Mouse (Mus musculus) olfactory bulb, adult 2 months (tissue): ENCODE results near the gene Il12rb1. TPM values are rescaled to one million over a fixed set of nuclear protein-coding genes. Genes with fewer than 3 reads are reported as not detected.
A peak's percentile ranks its signal among the peaks of the same experiment; 100 is the strongest.

ENCODE experiments used
- H3K27ac ChIP-seq: fragments of 200-500 bp; 2 replicates; pipeline ENCODE4 v1.5.1; 2012; ENCODE audit warnings: low read depth, low read length; ENCODE audit not compliant: insufficient read depth
- H3K4me1 ChIP-seq: fragments of 200-500 bp; 2 replicates; pipeline ENCODE4 v1.6.1; 2012; ENCODE audit warnings: low read length; ENCODE audit not compliant: control insufficient read depth, insufficient read depth
- H3K4me3 ChIP-seq: fragments of 200-500 bp; 2 replicates; pipeline ENCODE4 v1.5.1; 2012; ENCODE audit warnings: mild to moderate bottlenecking, low read depth, low read length, moderate library complexity; ENCODE audit not compliant: insufficient read depth
- CTCF ChIP-seq: fragments of 200-500 bp; IDR thresholded peaks from 2 replicates; pipeline ENCODE4 v1.5.1; 2012; ENCODE audit warnings: low read depth, mild to moderate bottlenecking, low read length, moderate library complexity; ENCODE audit not compliant: insufficient read depth
- POLR2A ChIP-seq: fragments of 200-500 bp; IDR thresholded peaks from 2 replicates; pipeline ENCODE4 v1.6.1; 2012; ENCODE audit warnings: mild to moderate bottlenecking, low read depth, low read length, moderate library complexity; ENCODE audit not compliant: insufficient read depth
- WGBS: fragments of 180-500 bp; shearing (Covaris S2); methylation state at CpG from one replicate; pipeline ENCODE4 v1.1.7; 2018; 5-methylcytosine and 5-hydroxymethylcytosine counted together
- polyA plus RNA-seq: library from polyadenylated mRNA; stranded (reverse); fragments of >200 nt; gene quantifications from 2 replicates; pipeline ENCODE4 v1.2.4, GENCODE M21; 2012; ENCODE audit warnings: low replicate concordance; ENCODE audit not compliant: missing spikeins, insufficient read depth, insufficient read length

The Il12rb1 gene
- polyA plus RNA-seq, 1 experiment: not detected

DNA sequence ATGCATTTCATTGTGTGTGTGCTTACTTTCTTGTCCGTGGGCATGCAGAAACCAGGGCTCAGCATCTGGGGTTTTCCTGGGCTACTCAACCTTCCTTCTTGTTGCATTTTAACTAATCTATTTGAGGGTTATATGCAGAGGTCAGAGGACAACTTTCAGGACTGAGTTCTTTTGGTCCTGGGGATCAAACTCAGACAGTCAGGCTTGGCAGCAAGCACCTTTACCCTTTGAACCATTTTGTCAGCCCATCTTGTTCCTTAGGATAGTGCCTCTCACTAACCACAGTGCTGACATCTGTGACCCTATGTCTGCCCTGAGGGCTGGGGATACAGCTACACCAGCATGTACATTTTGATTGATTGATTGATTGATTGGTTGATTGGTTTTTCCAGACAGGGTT lies 19.5 kb downstream of the Il12rb1 start:
- TF ChIP-seq POLR2A: no peak
- TF ChIP-seq CTCF: no peak
- Histone ChIP-seq H3K27ac (no peak overlapping the region), H3K4me3 (no peak overlapping the region), H3K4me1 (0 out of 2 replicates have a peak, but pooled peaks cover 3% of the 10 kb centered on the region)
- 86% methylated on average over 1 of the region's 1 CpGs for WGBS

DNA sequence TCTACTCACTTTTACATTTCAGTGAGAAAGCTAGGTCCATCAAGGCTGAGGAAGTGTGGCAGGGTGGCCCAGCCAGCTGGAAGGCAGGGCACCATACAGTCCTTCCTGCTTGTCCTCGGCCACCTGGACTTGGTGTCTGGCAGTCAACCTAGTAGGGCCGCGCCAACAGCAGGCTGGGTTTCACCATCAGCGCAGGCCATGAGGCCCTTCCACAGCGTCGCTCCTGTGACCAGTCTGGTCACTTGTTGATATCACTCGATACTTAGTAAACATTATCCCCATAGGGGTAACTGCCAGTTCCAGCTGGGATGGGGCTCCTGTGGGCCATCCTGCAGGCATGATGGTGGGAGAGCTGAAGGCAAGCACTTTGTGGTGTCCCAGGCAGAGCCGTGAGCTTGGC lies 23.3 kb downstream of the Il12rb1 start:
- 0 out of 2 replicates have a peak, but pooled peaks cover 3% of the 10 kb centered on the region for H3K4me1 ChIP-seq
- no peak overlapping the region for H3K4me3 ChIP-seq
- 90% methylated on average over 8 of the region's 8 CpGs for WGBS
- TF ChIP-seq POLR2A: no peak
- no peak for TF ChIP-seq CTCF
- no peak overlapping the region for H3K27ac ChIP-seq

DNA sequence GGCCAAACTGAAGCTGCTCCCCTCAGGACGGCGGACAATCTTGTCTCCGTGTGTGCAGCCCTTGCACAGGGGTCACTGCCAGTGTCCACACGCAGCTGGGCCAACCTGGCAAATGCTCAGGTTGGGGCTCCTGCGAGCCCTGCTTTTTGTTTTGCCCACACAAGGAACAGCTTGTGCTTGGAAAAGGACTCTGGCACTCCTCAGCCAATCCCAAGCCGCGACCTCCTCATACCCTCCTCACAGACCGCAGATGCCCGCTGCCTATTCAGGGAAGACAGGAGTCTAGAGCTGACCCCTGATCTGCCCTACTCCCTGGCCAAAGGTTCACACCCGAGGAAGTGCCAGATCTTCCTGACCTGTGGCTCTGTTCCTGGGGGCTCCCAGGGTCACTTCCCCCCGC lies 24.1 kb downstream of the Il12rb1 start:
- 61% methylated on average over 11 of the region's 11 CpGs for WGBS
- TF ChIP-seq POLR2A: no peak
- TF ChIP-seq CTCF: no peak
- Histone ChIP-seq H3K27ac (no peak overlapping the region), H3K4me1 (0 out of 2 replicates have a peak, but pooled peaks cover 3% of the 10 kb centered on the region), H3K4me3 (no peak overlapping the region)

GRCm38 (mm10) chr8:70833018-70833482 lies 24.8 kb downstream of the Il12rb1 start:
- H3K27ac ChIP-seq: no peak overlapping the region

DNA sequence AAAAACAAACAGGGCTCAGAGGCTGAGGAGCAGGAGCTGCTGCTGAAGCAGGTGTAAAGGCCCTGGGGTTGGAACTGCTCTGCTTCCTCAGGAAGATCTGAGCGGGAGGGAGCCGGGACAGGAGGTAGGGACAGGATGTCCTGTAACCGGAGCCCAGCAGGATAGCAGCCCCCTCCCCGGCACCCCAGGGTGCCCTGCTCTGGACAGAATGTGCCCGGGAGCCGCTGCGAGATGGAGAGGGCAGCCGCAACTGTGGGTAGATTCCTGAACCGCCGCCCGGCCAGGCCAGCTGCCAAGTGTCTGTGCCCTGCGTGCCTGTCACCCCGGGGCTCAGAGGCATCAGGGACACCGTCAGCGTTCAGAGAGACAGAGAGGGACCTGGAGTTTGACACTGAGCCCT lies 25.3 kb downstream of the Il12rb1 start:
- TF ChIP-seq CTCF: no peak
- no peak for TF ChIP-seq POLR2A
- H3K4me1 ChIP-seq: peaks cover 4% of the 10 kb centered on the region
- H3K27ac ChIP-seq: no peak overlapping the region
- H3K4me3 ChIP-seq: no peak overlapping the region
- 50% methylated on average over 15 of the region's 15 CpGs for WGBS

More at GRCm38 (mm10) chr8:70833018-70833482, 24.8 kb downstream of the Il12rb1 start:
- TF ChIP-seq CTCF (no peak), POLR2A (no peak)
- Histone ChIP-seq H3K4me3 (no peak overlapping the region), H3K4me1 (0 out of 2 replicates have a peak, but pooled peaks cover 3% of the 10 kb centered on the region)
- WGBS: 49% methylated on average over 9 of the region's 9 CpGs

- no peak for TF ChIP-seq CTCF
- TF ChIP-seq POLR2A: no peak
- 96% methylated on average over 3 of the region's 3 CpGs for WGBS
- H3K27ac ChIP-seq: no peak overlapping the region
- peaks cover 8% of the 10 kb centered on the region for H3K4me1 ChIP-seq
- no peak overlapping the region for H3K4me3 ChIP-seq
These were observed 25.8 kb downstream of the Il12rb1 start for GRCm38 (mm10) chr8:70834071-70834470.

GRCm38 (mm10) chr8:70836666-70837065 lies 28.4 kb downstream of the Il12rb1 start:
- no peak overlapping the region for H3K27ac ChIP-seq
- TF ChIP-seq CTCF: no peak
- TF ChIP-seq POLR2A: no peak
- WGBS: 75% methylated on average over 12 of the region's 12 CpGs
- H3K4me1 ChIP-seq: peaks cover 9% of the 10 kb centered on the region
- no peak overlapping the region for H3K4me3 ChIP-seq

- 2% methylated on average over 66 of the region's 66 CpGs for WGBS
- TF ChIP-seq POLR2A: no peak
- no peak for TF ChIP-seq CTCF
- Histone ChIP-seq H3K4me3 (peak overlapping the region; percentile 69), H3K4me1 (peaks cover 6% of the 10 kb centered on the region), H3K27ac (peak overlapping the region; percentile 86)
These were observed 30.6 kb downstream of the Il12rb1 start for GRCm38 (mm10) chr8:70838654-70839407.

DNA sequence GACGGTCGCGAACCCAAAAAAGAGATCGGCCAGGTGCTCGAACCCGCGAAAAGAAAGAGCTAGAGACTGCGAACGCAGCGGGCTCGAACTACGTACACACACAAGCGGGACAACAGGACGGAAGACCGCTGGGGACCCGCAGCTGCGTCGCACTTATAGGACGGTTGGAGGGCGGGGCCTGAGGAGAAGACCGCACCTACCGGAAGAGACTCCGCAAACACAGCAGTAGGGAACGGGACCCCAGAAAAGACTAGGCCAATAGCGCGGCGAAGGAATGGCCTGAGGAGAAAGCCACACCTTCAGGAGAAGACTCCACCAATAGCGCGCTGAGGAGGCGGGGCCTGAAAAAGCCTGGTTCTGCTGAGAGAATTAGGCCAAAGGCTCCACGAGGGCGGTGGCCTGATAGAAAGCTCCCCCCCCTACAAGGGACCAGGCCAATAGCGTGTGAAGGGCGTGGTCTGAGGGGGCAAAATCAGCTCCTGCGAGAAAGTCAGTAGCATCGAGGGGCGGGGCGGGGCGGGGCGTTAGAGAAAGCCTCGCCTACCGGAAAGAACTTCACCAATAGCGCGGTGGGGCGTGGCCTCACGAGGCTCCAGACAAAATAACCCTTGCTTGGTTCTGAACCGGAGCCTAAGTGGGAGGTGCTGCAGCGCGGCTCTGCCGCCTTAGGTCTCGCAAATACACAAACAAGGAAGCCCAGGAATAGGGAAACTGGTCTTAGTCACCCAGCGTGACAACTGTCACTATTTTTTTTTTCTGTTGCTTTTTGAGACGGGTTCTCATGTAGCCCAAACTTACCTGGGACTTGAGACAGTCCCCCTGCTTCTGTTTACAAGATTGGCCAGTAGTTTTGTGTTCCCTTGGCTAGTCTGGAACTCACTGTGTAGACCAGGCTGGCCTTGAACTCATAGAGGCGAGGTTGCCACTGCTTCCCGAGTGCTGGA lies 31.4 kb downstream of the Il12rb1 start, which contains the start of gene Arrdc2:
TSS of gene Arrdc2 (minus strand) at position 313 of the 944 bp plus-strand sequence.
- Histone ChIP-seq H3K4me1 (peaks cover 6% of the 10 kb centered on the region), H3K4me3 (peak within 1 kb of the TSS; percentile 69), H3K27ac (peak within 1 kb of the TSS; percentile 86)
- no peak for TF ChIP-seq CTCF
- peak; percentile 90 for TF ChIP-seq POLR2A
- WGBS: 3% methylated on average over 55 of the region's 55 CpGs
